Mouse (Mus musculus) lung, postnatal 0 days (tissue): Measurements from ENCODE around the gene Ints11. TPM values are rescaled to one million over a fixed set of nuclear protein-coding genes. Genes with fewer than 3 reads are reported as not detected.

Experiments used
- ATAC-seq: fragments of 200-750 bp; cut with Nextera tagmentation; 2 replicates; pipeline ENCODE4 v1.8.0; 2017; ENCODE audit warnings: moderate library complexity
- DNase-seq: peaks from one replicate; pipeline ENCODE4 v3.0.0-alpha.2; 2016; ENCODE audit warnings: low spot score
- H3K27ac ChIP-seq: fragments of 300-500 bp; sonication (generic); 2 replicates; pipeline ENCODE4 v1.5.1; 2014; ENCODE audit warnings: antibody characterized with exemption, mild to moderate bottlenecking, low read length, mixed read lengths
- H3K27me3 ChIP-seq: fragments of 300-500 bp; sonication (generic); replicated peaks from 2 replicates; pipeline ENCODE4 v1.6.1; 2014; ENCODE audit warnings: low read length, mixed read lengths; ENCODE audit not compliant: insufficient read depth
- H3K36me3 ChIP-seq: fragments of 300-500 bp; sonication (generic); 2 replicates; pipeline ENCODE4 v1.6.1; 2014; ENCODE audit warnings: low read length, mixed read lengths; ENCODE audit not compliant: insufficient read depth
- H3K4me1 ChIP-seq: fragments of 300-500 bp; sonication (generic); 2 replicates; pipeline ENCODE4 v1.6.1; 2014; ENCODE audit warnings: antibody characterized with exemption, low read depth, low read length, mixed read lengths; ENCODE audit not compliant: insufficient read depth
- H3K4me2 ChIP-seq: fragments of 300-500 bp; sonication (generic); replicated peaks from 2 replicates; pipeline ENCODE4 v1.6.1; 2014; ENCODE audit warnings: low read depth, mild to moderate bottlenecking, low read length, moderate library complexity, mixed read lengths
- H3K4me3 ChIP-seq: fragments of 300-500 bp; sonication (generic); 2 replicates; pipeline ENCODE4 v1.5.1; 2014; ENCODE audit warnings: low read depth, low read length
- H3K9ac ChIP-seq: fragments of 300-500 bp; sonication (generic); replicated peaks from 2 replicates; pipeline ENCODE4 v1.6.1; 2014; ENCODE audit warnings: low read depth, mild to moderate bottlenecking
- H3K9me3 ChIP-seq: fragments of 300-500 bp; sonication (generic); 2 replicates; pipeline ENCODE4 v1.6.1; 2016; ENCODE audit warnings: low read length, mixed read lengths
- CTCF ChIP-seq: IDR thresholded peaks from 2 replicates; pipeline ENCODE4 v1.5.1; 2016; ENCODE audit warnings: antibody characterized with exemption, mild to moderate bottlenecking
- EP300 ChIP-seq: IDR thresholded peaks from 2 replicates; pipeline ENCODE4 v1.6.1; 2016; ENCODE audit warnings: antibody characterized with exemption, mild to moderate bottlenecking, control low read depth
- WGBS: fragments of 180-500 bp; shearing (Covaris S2); extraction: QIAGEN DNeasy Blood & Tissue Kit; methylation state at CpG from one replicate; pipeline ENCODE4 v1.1.7; 2014; 5-methylcytosine and 5-hydroxymethylcytosine counted together
- microRNA-seq: library from miRNA; unstranded; fragments of <30 nt; microRNA quantifications from one replicate; pipeline ENCODE4, GENCODE M21; 2016
- polyA plus RNA-seq: library from polyadenylated mRNA; unstranded; fragments of >200 nt; fragmentation: Nextera tagmentation; extraction: Ambion mirVana; gene quantifications from 2 replicates; pipeline ENCODE4 v1.2.1, GENCODE M21; 2015

Gene Ints11
- polyA plus RNA-seq, 1 experiment from 2014 or later: 31.7 TPM

DNA sequence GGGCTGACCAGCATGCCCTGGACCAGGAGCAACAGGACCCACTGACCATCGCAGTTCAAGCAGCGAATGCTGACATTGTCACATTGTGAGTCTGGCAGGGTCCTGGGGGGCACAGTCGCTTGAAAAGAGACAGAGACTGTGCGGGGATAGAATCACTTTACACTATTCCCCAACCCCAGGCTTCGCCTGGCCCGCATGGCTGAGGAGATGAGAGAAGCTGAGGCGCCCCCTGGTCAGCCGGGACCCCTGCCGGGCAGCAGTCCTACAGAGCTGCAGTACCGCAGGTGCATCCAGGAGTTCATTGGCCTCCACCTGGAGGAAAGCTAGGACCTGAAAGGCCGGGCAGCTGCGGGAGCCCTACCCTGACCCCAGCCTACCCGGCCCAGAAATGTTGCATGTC, 36.3 kb downstream of the Ints11 start:
- ATAC-seq (no peak), DNase-seq (no peak)
- H3K27ac ChIP-seq: no peak overlapping the region
- no peaks in the 10 kb centered on the region for H3K9me3 ChIP-seq
- H3K4me2 ChIP-seq: no peak overlapping the region
- 80% methylated on average over 13 of the region's 13 CpGs for WGBS
- no peak overlapping the region for H3K9ac ChIP-seq
- H3K36me3 ChIP-seq: peaks cover 22% of the 10 kb centered on the region
- no peaks in the 10 kb centered on the region for H3K27me3 ChIP-seq
- no peaks in the 10 kb centered on the region for H3K4me1 ChIP-seq
- TF ChIP-seq CTCF (no peak), EP300 (no peak)
- H3K4me3 ChIP-seq: no peak overlapping the region

DNA sequence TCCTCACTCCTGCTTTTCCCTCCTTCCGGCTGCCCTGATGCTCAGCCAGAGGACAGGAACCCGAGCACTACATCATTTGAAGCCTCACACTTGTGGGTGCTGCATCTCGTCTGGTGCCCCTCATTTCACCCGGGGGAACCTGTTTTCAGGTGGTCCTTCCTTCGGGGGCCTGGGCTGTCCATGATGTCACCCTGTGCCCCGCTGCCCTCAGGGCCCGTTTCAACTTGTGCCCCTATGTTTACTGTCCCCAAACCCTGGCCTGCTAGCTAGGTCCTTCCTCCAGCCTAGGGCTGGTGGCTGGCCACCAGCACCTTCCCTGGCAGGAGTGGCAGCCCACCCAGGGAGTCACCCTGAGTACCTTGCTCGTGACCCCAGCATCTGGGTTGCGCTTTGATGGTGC, 36.8 kb downstream of the Ints11 start:
- TF ChIP-seq EP300: no peak
- no peak for TF ChIP-seq CTCF
- Histone ChIP-seq H3K36me3 (peaks cover 22% of the 10 kb centered on the region), H3K9ac (no peak overlapping the region), H3K9me3 (no peaks in the 10 kb centered on the region), H3K27ac (no peak overlapping the region), H3K4me2 (no peak overlapping the region), H3K27me3 (no peaks in the 10 kb centered on the region), H3K4me1 (no peaks in the 10 kb centered on the region), H3K4me3 (no peak overlapping the region)
- DNase-seq (no peak), ATAC-seq (no peak)
- WGBS: 74% methylated on average over 9 of the region's 9 CpGs

DNA sequence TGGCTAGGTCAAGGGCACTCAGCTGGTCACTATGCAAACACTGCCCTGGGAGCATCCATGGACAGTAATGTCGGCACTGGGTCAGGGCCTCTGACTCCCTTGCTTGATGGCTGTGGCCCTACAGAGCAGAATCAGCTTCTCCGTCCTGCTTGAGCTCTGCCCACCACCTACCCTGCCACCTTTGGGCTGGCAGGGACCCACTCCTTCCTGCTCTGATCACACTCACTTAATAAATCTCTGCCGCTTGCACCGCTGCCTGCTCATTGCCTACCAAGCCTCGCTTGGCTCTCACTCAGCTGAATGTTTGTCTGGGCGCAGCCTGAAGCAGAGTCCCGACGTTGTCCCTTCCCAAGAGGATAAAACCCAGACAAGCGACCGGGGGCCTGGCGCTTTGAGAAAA, 37.7 kb downstream of the Ints11 start:
- no peak overlapping the region for H3K4me2 ChIP-seq
- WGBS: 59% methylated on average over 11 of the region's 11 CpGs
- TF ChIP-seq EP300: no peak
- no peak for TF ChIP-seq CTCF
- ATAC-seq (no peak; the same call in 1 of the 2 replicates), DNase-seq (no peak)
- no peaks in the 10 kb centered on the region for H3K9me3 ChIP-seq
- no peak overlapping the region for H3K9ac ChIP-seq
- H3K4me1 ChIP-seq: no peaks in the 10 kb centered on the region
- no peak overlapping the region for H3K4me3 ChIP-seq
- no peaks in the 10 kb centered on the region for H3K27me3 ChIP-seq
- H3K27ac ChIP-seq: no peak overlapping the region
- H3K36me3 ChIP-seq: peaks cover 21% of the 10 kb centered on the region

DNA sequence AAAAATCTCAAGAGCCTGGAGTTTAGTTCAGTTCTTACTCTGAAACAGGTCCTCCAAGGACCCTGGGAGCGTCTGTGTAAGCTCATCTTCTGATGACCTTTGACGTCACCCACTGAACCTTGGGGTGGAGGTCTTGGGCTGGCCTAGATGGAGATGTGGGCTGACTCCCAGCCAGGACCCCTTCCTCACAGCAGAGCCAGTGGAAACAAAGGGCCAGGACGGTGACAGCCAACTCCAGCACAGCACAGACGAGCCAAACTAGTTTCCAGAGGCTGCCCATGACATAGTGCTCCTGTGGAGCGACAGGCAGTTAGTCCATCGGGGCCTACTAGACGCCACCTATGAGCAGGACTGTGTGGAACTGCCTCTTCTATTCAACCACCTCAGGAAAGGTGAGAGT, 38.9 kb downstream of the Ints11 start:
- Histone ChIP-seq H3K27me3 (no peaks in the 10 kb centered on the region), H3K4me3 (no peak overlapping the region), H3K4me2 (no peak overlapping the region), H3K36me3 (peaks cover 10% of the 10 kb centered on the region; the same call in 1 of the 2 replicates), H3K9me3 (no peaks in the 10 kb centered on the region), H3K27ac (no peak overlapping the region), H3K9ac (no peak overlapping the region), H3K4me1 (no peaks in the 10 kb centered on the region)
- no peak for DNase-seq
- no peak for ATAC-seq
- WGBS: 74% methylated on average over 7 of the region's 7 CpGs
- TF ChIP-seq EP300 (no peak), CTCF (no peak)

DNA sequence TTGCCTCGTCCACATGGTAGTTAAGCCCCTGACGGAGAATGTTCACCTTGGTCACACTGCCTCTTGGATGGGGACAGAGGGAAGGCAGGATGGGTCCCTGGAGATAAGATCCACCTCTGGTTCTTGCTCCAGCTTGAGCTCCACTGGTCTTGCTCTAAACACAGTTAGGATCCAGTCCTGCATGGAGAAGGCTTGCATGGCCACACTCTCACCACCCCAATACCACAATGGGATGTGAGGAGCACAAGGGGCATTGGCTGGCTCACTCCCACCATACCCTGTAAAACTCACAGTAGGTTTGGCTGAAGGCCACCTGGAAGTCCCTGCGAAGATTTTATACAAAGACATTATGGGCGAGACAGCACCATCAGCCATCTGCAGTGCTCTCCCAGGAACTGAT, 39.4 kb downstream of the Ints11 start:
- TF ChIP-seq CTCF (no peak), EP300 (no peak)
- Histone ChIP-seq H3K9ac (no peak overlapping the region), H3K9me3 (no peaks in the 10 kb centered on the region), H3K4me1 (no peaks in the 10 kb centered on the region), H3K36me3 (peaks cover 7% of the 10 kb centered on the region; the same call in 1 of the 2 replicates), H3K4me2 (no peak overlapping the region), H3K27ac (no peak overlapping the region), H3K4me3 (no peak overlapping the region), H3K27me3 (no peaks in the 10 kb centered on the region)
- no peak for ATAC-seq
- 81% methylated on average over 4 of the region's 4 CpGs for WGBS
- no peak for DNase-seq

DNA sequence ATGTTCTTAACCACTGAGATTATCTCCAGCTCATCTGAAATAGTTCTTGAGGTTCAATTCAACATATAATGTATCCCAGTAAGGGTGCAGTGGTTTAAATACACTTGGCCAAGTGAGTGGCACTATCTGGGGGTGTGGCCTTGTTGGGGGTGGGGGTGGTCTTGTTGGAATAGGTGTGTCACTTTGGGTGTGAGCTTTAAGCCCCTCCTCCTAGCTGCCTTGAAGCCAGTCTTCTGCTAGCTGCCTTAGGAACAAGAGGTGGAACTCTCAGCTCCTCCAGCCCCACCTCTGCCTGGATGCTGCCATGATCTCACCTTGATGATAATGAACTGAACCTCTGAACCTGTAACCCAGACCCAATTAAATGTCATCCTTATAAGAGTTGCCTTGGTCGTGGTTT, 62.7 kb downstream of the Ints11 start:
- TF ChIP-seq EP300: no peak
- no peak for TF ChIP-seq CTCF
- Histone ChIP-seq H3K4me1 (no peaks in the 10 kb centered on the region), H3K27me3 (no peaks in the 10 kb centered on the region), H3K4me2 (no peak overlapping the region), H3K9ac (no peak overlapping the region), H3K9me3 (no peaks in the 10 kb centered on the region), H3K36me3 (no peaks in the 10 kb centered on the region), H3K4me3 (no peak overlapping the region), H3K27ac (no peak overlapping the region)
- DNase-seq: no peak
- ATAC-seq: no peak
- WGBS: 70% methylated on average over 1 of the region's 1 CpGs

Small RNAs within 50 kb of the gene (microRNA-seq; reads per million reads assigned to microRNA genes)
- gene Gm22991: not detected

Other genes with a start within 250 kb of the Ints11 start
- 67.3 and 74.4 TPM in 2 replicates for gene Cdk11b, start 244.7 kb upstream of the Ints11 start, polyA plus RNA-seq
- not detected in 2 replicates for gene Gm10563, start 224.1 kb upstream of the Ints11 start, polyA plus RNA-seq
- gene Mmp23, start 216.2 kb upstream of the Ints11 start, polyA plus RNA-seq: 44.5 and 46.2 TPM in 2 replicates
- 16.3 and 19.8 TPM in 2 replicates for gene Mib2, start 200.3 kb upstream of the Ints11 start, polyA plus RNA-seq
- 3.3 and 3.6 TPM in 2 replicates for gene Fndc10, start 175.2 kb upstream of the Ints11 start, polyA plus RNA-seq
- gene Ssu72, start 164.7 kb upstream of the Ints11 start, polyA plus RNA-seq: 166 and 178 TPM in 2 replicates
- 0.58 and 0.63 TPM in 2 replicates for gene Tmem240, start 134.7 kb upstream of the Ints11 start, polyA plus RNA-seq
- gene Atad3a, start 108.5 kb upstream of the Ints11 start, polyA plus RNA-seq: 26.1 and 28.5 TPM in 2 replicates
- gene Vwa1, start 94.8 kb upstream of the Ints11 start, polyA plus RNA-seq: 6.5 and 7.0 TPM in 2 replicates
- 0.13 and 0.31 TPM in 2 replicates for gene Tmem88b, start 83.7 kb upstream of the Ints11 start, polyA plus RNA-seq
- 6.0 and 6.6 TPM in 2 replicates for gene Ankrd65, start 79.1 kb upstream of the Ints11 start, polyA plus RNA-seq
- gene Mrpl20, start 66.7 kb upstream of the Ints11 start, polyA plus RNA-seq: 164 and 186 TPM in 2 replicates
- gene Ccnl2, start 57.1 kb upstream of the Ints11 start, polyA plus RNA-seq: 110 and 122 TPM in 2 replicates
- 117 and 128 TPM in 2 replicates for gene Aurkaip1, start 38.3 kb upstream of the Ints11 start, polyA plus RNA-seq
- 321 and 330 TPM in 2 replicates for gene Mxra8, start 29.9 kb upstream of the Ints11 start, polyA plus RNA-seq
- gene Dvl1, start 22.1 kb upstream of the Ints11 start, polyA plus RNA-seq: 9.1 and 11.9 TPM in 2 replicates
- gene Tas1r3, start 6.2 kb upstream of the Ints11 start, polyA plus RNA-seq: 0.19 and 0.25 TPM in 2 replicates
- 10.8 and 13.8 TPM in 2 replicates for gene Cptp, start 106 bp upstream of the Ints11 start, polyA plus RNA-seq
- gene Pusl1, start 22.2 kb downstream of the Ints11 start, polyA plus RNA-seq: 29.3 and 29.9 TPM in 2 replicates
- gene Acap3, start 22.3 kb downstream of the Ints11 start, polyA plus RNA-seq: 12.7 and 13.4 TPM in 2 replicates
- 66.6 and 67.0 TPM in 2 replicates for gene Ube2j2, start 74.3 kb downstream of the Ints11 start, polyA plus RNA-seq
- gene C1qtnf12, start 92.8 kb downstream of the Ints11 start, polyA plus RNA-seq: 30.6 and 36.2 TPM in 2 replicates
- gene B3galt6, start 123.1 kb downstream of the Ints11 start, polyA plus RNA-seq: 6.8 TPM in 2 replicates
- 155 and 166 TPM in 2 replicates for gene Sdf4, start 123.3 kb downstream of the Ints11 start, polyA plus RNA-seq
- 4.9 and 5.2 TPM in 2 replicates for gene Tnfrsf4, start 144.3 kb downstream of the Ints11 start, polyA plus RNA-seq
- gene Tnfrsf18, start 156.6 kb downstream of the Ints11 start, polyA plus RNA-seq: 1.6 and 1.9 TPM in 2 replicates
- gene Ttll10, start 189.9 kb downstream of the Ints11 start, polyA plus RNA-seq: 2.1 and 2.5 TPM in 2 replicates
- 5.9 and 6.8 TPM in 2 replicates for gene 9430015G10Rik, start 240.4 kb downstream of the Ints11 start, polyA plus RNA-seq